Mouse (Mus musculus): ENCODE results near the gene Bach1.

DNA sequence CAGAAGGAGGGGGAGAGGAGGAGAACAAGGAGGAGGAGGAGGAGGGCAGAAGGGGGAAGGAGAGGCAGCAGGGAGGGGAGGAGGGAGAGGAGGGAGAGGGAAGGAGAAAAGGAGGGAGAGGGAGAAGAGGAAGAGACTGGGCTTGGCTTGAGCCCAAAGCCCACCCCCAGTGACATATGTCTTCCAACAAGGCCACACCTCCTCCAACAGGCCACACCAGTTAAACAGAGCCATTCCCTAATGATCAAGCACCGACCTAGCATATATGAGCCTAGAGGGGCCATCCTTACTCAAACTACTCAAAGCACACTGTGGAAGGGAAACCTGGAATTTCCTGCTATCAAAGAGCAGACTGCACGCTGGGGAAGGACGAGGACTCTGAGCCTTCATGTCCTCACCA, 16.9 kb upstream of the Bach1 start:
- no peak for TF ChIP-seq POLR2A (IDR thresholded peaks at IDR 0.05; ENCODE audit: borderline replicate concordance, extremely low read depth, low read depth, low read length)
- TF ChIP-seq CTCF (IDR thresholded peaks at IDR 0.05; ENCODE audit: insufficient read depth, low read length) = no peak
